Mouse (Mus musculus) lung, adult 2 months (tissue): ENCODE data around the gene Olfr311.

ENCODE experiments used
- CTCF ChIP-seq: fragments of 200-500 bp; IDR thresholded peaks from 2 replicates; pipeline ENCODE4 v1.5.1; 2011; ENCODE audit warnings: mild to moderate bottlenecking, low read length, control low read depth; ENCODE audit not compliant: insufficient read depth
- POLR2A ChIP-seq: fragments of 200-500 bp; IDR thresholded peaks from 2 replicates; pipeline ENCODE4 v1.6.1; 2011; ENCODE audit warnings: low read depth, mild to moderate bottlenecking, control low read depth, low read length, borderline replicate concordance; ENCODE audit errors: extremely low read depth

DNA sequence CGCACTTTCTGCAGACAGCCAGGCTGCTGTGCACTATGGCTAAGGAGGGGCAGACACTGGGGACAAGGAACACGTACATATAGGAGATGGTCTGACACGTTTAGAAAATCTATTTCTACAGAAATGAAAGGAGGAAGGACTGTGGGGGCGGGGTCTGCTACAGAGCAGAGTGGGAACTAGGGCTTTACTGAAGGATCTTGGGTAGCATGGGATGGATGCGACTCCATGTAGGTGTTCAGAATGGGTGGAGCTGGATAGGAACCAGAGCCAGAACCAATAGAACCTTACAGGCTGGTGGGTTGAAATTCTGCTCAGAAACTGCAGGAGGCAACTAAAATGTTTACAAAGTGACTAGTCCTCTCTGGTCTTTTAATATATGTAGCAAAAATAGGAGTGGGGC lies 39.3 kb upstream of the Olfr311 start:
- no peak for TF ChIP-seq CTCF
- no peak for TF ChIP-seq POLR2A
